Mouse (Mus musculus) heart, postnatal 25 days (tissue): Measurements from ENCODE around the gene Hs1bp3. TPM values are rescaled to one million over a fixed set of nuclear protein-coding genes. Genes with fewer than 3 reads are reported as not detected.

Experiments used
- DNase-seq: peaks from one replicate; pipeline ENCODE4 v3.0.0; 2022; ENCODE audit warnings: low spot score
- intact Hi-C: fragments of 180-260 bp; cut with DNase I; formaldehyde crosslinking; loops from one replicate; pipeline ENCODE4 v1.15.1; 2025
- total RNA-seq, 2 experiments: library from RNA; stranded (reverse); gene quantifications; 2 replicates each; pipeline ENCODE4 v1.2.3; 2021

The Hs1bp3 gene
- total RNA-seq, 2 experiments from 2014 or later, result 11.9 to 14.1 TPM

- intact Hi-C loops, result no loop called here
- DNase-seq, result no peak
These were observed 39.8 kb downstream of the Hs1bp3 start for GRCm38 (mm10) chr12:8353071-8353470.

- no peak for DNase-seq
- intact Hi-C loops, result no loop called here
These were observed 41.0 kb downstream of the Hs1bp3 start for GRCm38 (mm10) chr12:8354187-8354586.

GRCm38 (mm10) chr12:8355011-8355410 is 41.8 kb downstream of the Hs1bp3 start:
- intact Hi-C loops, result no loop called here
- DNase-seq, result no peak

- intact Hi-C loops, result loop anchor here (1.0 kb wide), 1 partner anchor 87 kb away; no protein-coding TSS in a partner anchor
These were observed 44.2 kb downstream of the Hs1bp3 start for GRCm38 (mm10) chr12:8357449-8357848.

GRCm38 (mm10) chr12:8358344-8358966 is 45.2 kb downstream of the Hs1bp3 start:
- intact Hi-C loops, result loop anchor here (2.0 kb wide), 1 partner anchor 20 kb away; no protein-coding TSS in a partner anchor
- DNase-seq, result no peak

More at GRCm38 (mm10) chr12:8357449-8357848, 44.2 kb downstream of the Hs1bp3 start:
- peak; percentile 86 for DNase-seq

GRCm38 (mm10) chr12:8359418-8360112 is 46.3 kb downstream of the Hs1bp3 start:
- intact Hi-C loops, result loop anchor here (2.0 kb wide), 1 partner anchor 19 kb away; no protein-coding TSS in a partner anchor
- DNase-seq, result no peak

GRCm38 (mm10) chr12:8361866-8362265 is 48.6 kb downstream of the Hs1bp3 start:
- intact Hi-C loops, result no loop called here
- DNase-seq, result no peak

- intact Hi-C loops, result no loop called here
These were observed 49.2 kb downstream of the Hs1bp3 start for GRCm38 (mm10) chr12:8362400-8362799.

GRCm38 (mm10) chr12:8364321-8364838 is 51.1 kb downstream of the Hs1bp3 start:
- intact Hi-C loops, result no loop called here
- no peak for DNase-seq

More at GRCm38 (mm10) chr12:8362400-8362799, 49.2 kb downstream of the Hs1bp3 start:
- no peak for DNase-seq

GRCm38 (mm10) chr12:8365336-8365735 is 52.1 kb downstream of the Hs1bp3 start:
- intact Hi-C loops, result no loop called here
- no peak for DNase-seq

GRCm38 (mm10) chr12:8365905-8366576 is 52.8 kb downstream of the Hs1bp3 start:
- intact Hi-C loops, result no loop called here
- no peak for DNase-seq

- intact Hi-C loops, result no loop called here
- DNase-seq, result no peak
These were observed 53.5 kb downstream of the Hs1bp3 start for GRCm38 (mm10) chr12:8366688-8367087.

GRCm38 (mm10) chr12:8371746-8372510 is 58.7 kb downstream of the Hs1bp3 start:
- no peak for DNase-seq
- intact Hi-C loops, result loop anchor here (5.0 kb wide), 1 partner anchor 40 kb away; no protein-coding TSS in a partner anchor

- intact Hi-C loops, result loop anchor here (5.0 kb wide), 1 partner anchor 40 kb away; no protein-coding TSS in a partner anchor
- no peak for DNase-seq
These were observed 59.4 kb downstream of the Hs1bp3 start for GRCm38 (mm10) chr12:8372511-8373180.

GRCm38 (mm10) chr12:8373741-8374140 is 60.5 kb downstream of the Hs1bp3 start:
- no peak for DNase-seq
- intact Hi-C loops, result loop anchor here (5.0 kb wide), 1 partner anchor 41 kb away; no protein-coding TSS in a partner anchor

GRCm38 (mm10) chr12:8377169-8377568 is 63.9 kb downstream of the Hs1bp3 start:
- intact Hi-C loops, result no loop called here
- no peak for DNase-seq

- intact Hi-C loops, result loop anchor here (2.0 kb wide), 1 partner anchor 19 kb away; no protein-coding TSS in a partner anchor
These were observed 64.9 kb downstream of the Hs1bp3 start for GRCm38 (mm10) chr12:8377955-8378620.

GRCm38 (mm10) chr12:8379795-8380521 is 66.7 kb downstream of the Hs1bp3 start:
- peak; percentile 76 for DNase-seq
- intact Hi-C loops, result loop anchor here (2.0 kb wide), 2 partner anchors 21 to 63 kb away; no protein-coding TSS in a partner anchor

More at GRCm38 (mm10) chr12:8377955-8378620, 64.9 kb downstream of the Hs1bp3 start:
- DNase-seq, result no peak
